Mouse (Mus musculus) heart, postnatal 0 days (tissue): ENCODE measurements at regions not wholly inside any gene's neighbourhood (a gene's known extent, or its start where the extent isn't known, plus 50 kb on each side); places are given as distances from the start of the nearest gene placed in this dataset.

Experiments used
- CTCF ChIP-seq: IDR thresholded peaks from 2 replicates; pipeline ENCODE4 v1.5.1; 2016; ENCODE audit warnings: antibody characterized with exemption, control low read depth, low read depth
- EP300 ChIP-seq: IDR thresholded peaks from 2 replicates; pipeline ENCODE4 v1.6.1; 2016; ENCODE audit warnings: antibody characterized with exemption, low read depth

GRCm38 (mm10) chr6:53229350-53229749 lies 57.7 kb upstream of the Creb5 start:
- TF ChIP-seq CTCF = no peak
- no peak for TF ChIP-seq EP300
